Mouse (Mus musculus) hindbrain, postnatal 0 days (tissue): ENCODE measurements around the gene Sucla2. TPM values are rescaled to one million over a fixed set of nuclear protein-coding genes. Genes with fewer than 3 reads are reported as not detected.
"Not testable (repeated sequence)": the region's sequence is repeated elsewhere in the genome, so short reads cannot be mapped to it uniquely, and the experiment has no call there.

ENCODE experiments used
- ATAC-seq: fragments of 200-750 bp; cut with Nextera tagmentation; 2 replicates; pipeline ENCODE4 v1.8.0; 2017; ENCODE audit warnings: mild to moderate bottlenecking, moderate TSS enrichment, moderate library complexity
- DNase-seq: peaks from one replicate; pipeline ENCODE4 v3.0.0-alpha.2; 2015; ENCODE audit warnings: low spot score
- H3K27ac ChIP-seq: fragments of 300-500 bp; sonication (generic); 2 replicates; pipeline ENCODE4 v1.5.1; 2014; ENCODE audit warnings: mild to moderate bottlenecking
- H3K27me3 ChIP-seq: fragments of 300-500 bp; sonication (generic); 2 replicates; pipeline ENCODE4 v1.6.1; 2014; ENCODE audit warnings: low read length, mixed read lengths; ENCODE audit not compliant: insufficient read depth
- H3K36me3 ChIP-seq: fragments of 300-500 bp; sonication (generic); 2 replicates; pipeline ENCODE4 v1.6.1; 2014; ENCODE audit warnings: low read length, mixed read lengths; ENCODE audit not compliant: insufficient read depth
- H3K4me1 ChIP-seq: fragments of 300-500 bp; sonication (generic); 2 replicates; pipeline ENCODE4 v1.6.1; 2014; ENCODE audit warnings: antibody characterized with exemption, low read length, mixed read lengths; ENCODE audit not compliant: insufficient read depth
- H3K4me2 ChIP-seq: fragments of 300-500 bp; sonication (generic); 2 replicates; pipeline ENCODE4 v1.6.1; 2014; ENCODE audit warnings: low read depth, mild to moderate bottlenecking, low read length, moderate library complexity, mixed read lengths
- H3K4me3 ChIP-seq: fragments of 300-500 bp; sonication (generic); 2 replicates; pipeline ENCODE4 v1.5.1; 2014; ENCODE audit warnings: low read length
- H3K9ac ChIP-seq: fragments of 300-500 bp; sonication (generic); replicated peaks from 2 replicates; pipeline ENCODE4 v1.6.1; 2014; ENCODE audit warnings: mild to moderate bottlenecking, low read length, moderate library complexity, mixed read lengths
- H3K9me3 ChIP-seq: fragments of 300-500 bp; sonication (generic); 2 replicates; pipeline ENCODE4 v1.6.1; 2016; ENCODE audit warnings: low read length, mixed read lengths
- CTCF ChIP-seq: IDR thresholded peaks from 2 replicates; pipeline ENCODE4 v1.5.1; 2016; ENCODE audit warnings: antibody characterized with exemption, control low read depth, low read depth
- WGBS: fragments of 180-500 bp; shearing (Covaris S2); extraction: QIAGEN DNeasy Blood & Tissue Kit; methylation state at CpG from one replicate; pipeline ENCODE4 v1.1.7; 2014; 5-methylcytosine and 5-hydroxymethylcytosine counted together
- polyA plus RNA-seq: library from polyadenylated mRNA; unstranded; fragments of >200 nt; fragmentation: Nextera tagmentation; extraction: Ambion mirVana; gene quantifications from 2 replicates; pipeline ENCODE4 v1.2.1, GENCODE M21; 2015
- total RNA-seq: library from RNA; depleted of rRNA; stranded (reverse); fragments of >200 nt; gene quantifications from 2 replicates; pipeline ENCODE4 v1.2.3, GENCODE M21; 2014

The Sucla2 gene
- total and polyA plus RNA-seq, 2 experiments from 2014 or later, result 65.4 to 157 TPM

DNA sequence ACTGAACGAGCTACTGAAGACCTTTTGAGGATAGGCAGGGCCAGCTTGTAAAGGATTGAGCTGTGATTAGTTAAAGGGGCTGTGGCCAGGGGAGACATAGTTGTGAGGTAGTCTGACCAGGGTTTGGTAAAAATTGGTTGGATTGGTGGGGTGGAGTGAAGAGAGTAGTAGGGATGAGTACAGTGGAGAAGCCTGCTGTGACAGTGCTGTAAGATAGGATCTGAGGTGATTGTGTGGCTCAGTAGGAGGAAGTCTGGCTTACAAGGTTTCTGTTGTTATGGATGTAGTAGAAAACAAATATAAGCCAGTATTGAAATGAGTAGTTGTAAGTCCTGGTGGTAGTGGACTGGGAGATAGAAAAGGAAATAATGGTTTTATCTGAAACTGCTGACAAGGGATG is 67.0 kb downstream of the Sucla2 start:
- no peak for TF ChIP-seq CTCF
- H3K9ac ChIP-seq, result no peak overlapping the region
- H3K4me3 ChIP-seq, result no peak overlapping the region
- no peaks in the 10 kb centered on the region for H3K4me1 ChIP-seq
- no peaks in the 10 kb centered on the region for H3K9me3 ChIP-seq
- 95% methylated on average over 1 of the region's 1 CpGs for WGBS
- H3K4me2 ChIP-seq, result no peak overlapping the region
- no peak for DNase-seq
- peaks cover 12% of the 10 kb centered on the region for H3K36me3 ChIP-seq
- no peak overlapping the region for H3K27ac ChIP-seq
- H3K27me3 ChIP-seq, result no peaks in the 10 kb centered on the region
- no peak for ATAC-seq

DNA sequence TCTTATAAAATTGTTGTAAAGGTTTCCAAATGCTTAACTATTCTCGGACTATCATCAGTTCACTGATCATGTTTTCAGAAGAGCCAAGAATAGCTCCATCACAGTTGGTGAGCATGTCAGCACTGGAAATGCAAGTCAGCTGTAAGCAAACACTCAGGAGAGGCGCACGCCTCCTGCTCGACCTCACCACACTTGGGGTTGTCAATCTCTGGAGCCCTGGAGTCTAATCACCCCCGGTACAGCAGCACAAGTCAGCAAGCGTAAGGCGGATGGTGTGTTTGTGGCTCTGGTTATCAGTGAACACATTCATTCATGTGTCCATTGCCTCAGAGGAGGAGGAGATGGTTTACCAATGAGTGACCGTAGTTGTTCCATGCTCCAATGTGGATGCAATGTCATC is 74.6 kb downstream of the Sucla2 start:
- ATAC-seq, result no peak
- peaks cover 18% of the 10 kb centered on the region; the same call in 1 of the 2 replicates for H3K36me3 ChIP-seq
- H3K27ac ChIP-seq, result no peak overlapping the region
- H3K9me3 ChIP-seq, result 0 out of 2 replicates have a peak, but pooled peaks cover 2% of the 10 kb centered on the region
- no peak overlapping the region for H3K4me3 ChIP-seq
- no peaks in the 10 kb centered on the region for H3K4me1 ChIP-seq
- no peak for TF ChIP-seq CTCF
- WGBS, result 92% methylated on average over 8 of the region's 8 CpGs
- no peak for DNase-seq
- no peak overlapping the region for H3K9ac ChIP-seq
- H3K4me2 ChIP-seq, result no peak overlapping the region
- H3K27me3 ChIP-seq, result no peaks in the 10 kb centered on the region

DNA sequence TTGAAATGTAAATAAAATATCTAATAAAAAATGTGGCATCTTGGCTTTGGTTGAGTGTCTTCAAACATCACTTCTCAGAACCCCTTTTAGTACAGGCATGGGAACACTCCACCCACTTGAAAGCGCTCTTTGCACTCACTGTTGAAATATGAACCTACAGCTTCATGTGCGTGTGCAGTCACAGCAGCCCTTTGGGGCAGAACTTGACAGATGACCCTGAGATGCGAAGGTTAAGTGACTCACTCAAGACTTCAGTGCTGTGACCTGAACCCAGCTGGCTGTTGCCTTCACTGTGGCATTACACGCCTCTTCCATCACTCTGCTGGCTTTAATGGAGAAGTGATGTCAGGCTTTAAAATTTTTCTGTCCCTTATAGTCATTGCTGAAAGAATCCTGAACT is 82.6 kb downstream of the Sucla2 start:
- 79% methylated on average over 4 of the region's 4 CpGs for WGBS
- no peak overlapping the region for H3K4me2 ChIP-seq
- no peak for TF ChIP-seq CTCF

DNA sequence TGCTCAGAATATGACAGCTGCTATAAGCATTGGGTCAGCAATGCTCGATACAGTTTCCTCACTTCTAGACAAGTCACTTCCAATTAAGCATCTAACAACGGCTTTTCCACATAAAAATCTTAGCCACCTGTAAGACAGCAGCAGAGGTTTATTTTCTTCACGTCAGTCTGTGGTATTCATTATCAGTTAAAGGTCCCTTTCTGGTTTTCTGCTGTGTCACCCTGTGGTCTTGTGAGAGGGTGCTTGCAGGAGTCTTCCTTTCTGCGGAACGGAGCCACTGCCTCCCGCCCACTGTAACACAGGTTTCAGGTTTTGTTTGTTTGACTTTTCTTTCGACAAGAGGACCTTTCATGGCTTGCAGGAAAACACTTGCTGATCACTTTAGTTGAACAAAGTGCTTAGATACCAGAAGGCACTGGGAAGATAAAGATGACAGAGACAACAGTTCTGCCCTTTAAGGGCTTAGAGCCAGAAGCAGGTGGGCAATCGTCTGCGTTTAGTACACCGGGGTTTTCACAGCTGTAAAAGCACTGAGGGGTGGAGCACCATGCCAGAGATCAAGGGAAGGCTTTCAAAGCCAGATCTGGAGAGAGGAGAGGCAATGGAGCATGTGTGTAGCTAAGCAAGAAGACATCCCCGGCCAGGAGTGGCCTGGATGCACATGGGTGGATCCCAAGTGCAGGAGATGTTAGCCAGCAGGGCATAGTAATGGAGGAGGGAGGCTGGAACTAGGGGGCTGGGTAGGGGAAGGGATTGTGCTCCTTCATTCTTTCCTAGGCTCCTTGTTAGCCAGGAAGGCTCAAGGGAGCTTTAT is 83.8 kb downstream of the Sucla2 start:
- H3K4me1 ChIP-seq, result no peaks in the 10 kb centered on the region
- ATAC-seq, result no peak
- H3K27me3 ChIP-seq, result no peaks in the 10 kb centered on the region
- H3K36me3 ChIP-seq, result no peaks in the 10 kb centered on the region
- no peak overlapping the region for H3K4me2 ChIP-seq
- DNase-seq, result no peak
- no peak overlapping the region for H3K27ac ChIP-seq
- WGBS, result 51% methylated on average over 11 of the region's 11 CpGs
- H3K9me3 ChIP-seq, result no peaks in the 10 kb centered on the region
- H3K9ac ChIP-seq, result no peak overlapping the region
- no peak for TF ChIP-seq CTCF
- H3K4me3 ChIP-seq, result no peak overlapping the region

More for the DNA sequence above, 82.6 kb downstream of the Sucla2 start:
- Histone ChIP-seq H3K4me1 (no peaks in the 10 kb centered on the region), H3K4me3 (no peak overlapping the region), H3K27me3 (no peaks in the 10 kb centered on the region), H3K9me3 (no peaks in the 10 kb centered on the region), H3K9ac (no peak overlapping the region), H3K27ac (no peak overlapping the region), H3K36me3 (no peaks in the 10 kb centered on the region)
- DNase-seq (no peak), ATAC-seq (no peak)

DNA sequence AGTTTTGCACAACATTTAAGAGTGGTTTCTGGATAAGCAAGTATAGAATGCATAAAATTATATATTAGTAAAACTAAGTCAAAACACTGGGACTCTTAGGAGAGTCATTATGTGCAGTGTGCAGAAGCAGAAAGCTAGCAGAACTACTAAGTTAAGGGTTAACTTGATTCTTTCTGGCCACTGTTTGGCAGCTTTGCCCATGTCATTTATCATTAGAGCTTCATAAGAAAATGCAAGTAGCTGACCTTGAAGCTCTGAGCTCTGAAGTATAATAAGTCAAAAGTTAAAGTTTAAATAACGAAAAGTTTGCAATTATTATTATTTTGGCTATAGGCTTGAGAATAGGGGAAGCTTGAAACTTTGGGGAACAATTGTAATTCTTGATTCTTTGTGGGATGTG is 89.8 kb downstream of the Sucla2 start:
- ATAC-seq, H3K4me3 ChIP-seq, H3K4me2 ChIP-seq, H3K9ac ChIP-seq, H3K36me3 ChIP-seq, H3K27ac ChIP-seq, H3K4me1 ChIP-seq, DNase-seq, H3K9me3 ChIP-seq, H3K27me3 ChIP-seq: not testable (repeated sequence)
- 75% methylated on average over 1 of the region's 1 CpGs for WGBS

DNA sequence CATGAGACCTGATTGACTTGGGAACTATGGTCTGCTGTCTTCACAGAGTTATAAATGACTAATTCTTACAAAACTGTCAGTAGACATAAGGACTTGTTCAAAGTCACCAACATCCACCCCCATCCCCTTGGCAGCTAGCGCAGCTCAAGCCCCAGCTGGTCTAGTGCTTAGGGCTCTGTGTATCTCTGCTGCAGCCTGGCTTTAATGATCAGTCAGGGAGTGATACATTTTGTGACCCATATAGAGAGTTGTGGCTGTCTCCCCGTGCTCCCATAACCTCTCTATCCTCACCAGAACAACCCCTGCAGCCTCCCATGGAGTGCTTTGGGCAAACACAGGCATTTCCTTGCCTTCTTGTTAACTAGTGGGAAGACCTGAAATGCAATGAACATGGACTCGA is 95.8 kb downstream of the Sucla2 start:
- Histone ChIP-seq H3K4me1 (no peaks in the 10 kb centered on the region), H3K36me3 (no peaks in the 10 kb centered on the region), H3K4me2 (no peak overlapping the region), H3K9me3 (peaks cover 6% of the 10 kb centered on the region; the same call in 1 of the 2 replicates), H3K27me3 (no peaks in the 10 kb centered on the region), H3K9ac (no peak overlapping the region), H3K27ac (no peak overlapping the region), H3K4me3 (no peak overlapping the region)
- DNase-seq, result no peak
- no peak for ATAC-seq
- WGBS, result 80% methylated on average over 3 of the region's 3 CpGs
- TF ChIP-seq CTCF, result no peak

DNA sequence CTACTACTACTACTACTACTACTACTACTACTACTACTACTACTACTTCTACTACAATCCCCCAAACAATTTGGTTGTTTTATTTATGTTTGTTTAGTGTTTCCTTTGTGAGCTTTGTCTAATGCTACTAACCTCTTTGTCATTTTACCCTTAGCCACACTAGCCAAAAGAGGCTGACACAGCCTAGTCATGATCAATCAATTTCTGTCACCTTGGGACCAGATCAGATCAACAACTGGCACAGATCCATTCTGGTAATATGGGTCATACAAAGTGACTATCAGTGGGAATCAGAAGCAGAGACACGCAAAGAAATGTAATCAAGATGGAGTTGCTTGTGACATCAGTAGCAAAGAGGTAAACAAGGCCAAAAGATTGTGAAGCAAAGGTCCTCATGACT is 97.9 kb downstream of the Sucla2 start:
- H3K27ac ChIP-seq, result no peak overlapping the region
- 90% methylated on average over 1 of the region's 1 CpGs for WGBS
- no peak overlapping the region for H3K9ac ChIP-seq
- TF ChIP-seq CTCF, result no peak
- H3K4me1 ChIP-seq, result no peaks in the 10 kb centered on the region
- H3K9me3 ChIP-seq, result peaks cover 6% of the 10 kb centered on the region; the same call in 1 of the 2 replicates
- ATAC-seq (no peak), DNase-seq (no peak)
- no peak overlapping the region for H3K4me2 ChIP-seq
- H3K27me3 ChIP-seq, result no peaks in the 10 kb centered on the region
- no peaks in the 10 kb centered on the region for H3K36me3 ChIP-seq
- H3K4me3 ChIP-seq, result no peak overlapping the region
